Mouse (Mus musculus) embryonic facial prominence, embryonic 13.5 days (tissue): Measurements from ENCODE around the gene Olfr1180. TPM values are rescaled to one million over a fixed set of nuclear protein-coding genes. Genes with fewer than 3 reads are reported as not detected.
"Not testable (repeated sequence)": the region's sequence is repeated elsewhere in the genome, so short reads cannot be mapped to it uniquely, and the experiment has no call there.

Source experiments
- ATAC-seq: fragments of 200-750 bp; cut with Nextera tagmentation; 2 replicates; pipeline ENCODE4 v1.8.0; 2017; ENCODE audit warnings: low read depth; ENCODE audit not compliant: insufficient number of reproducible peaks, insufficient read depth, low FRiP score, low TSS enrichment
- H3K27ac ChIP-seq: fragments of 300-500 bp; sonication (generic); 2 replicates; pipeline ENCODE4 v1.5.1; 2015; ENCODE audit warnings: moderate library complexity, mild to moderate bottlenecking, inconsistent platforms
- H3K27me3 ChIP-seq: fragments of 300-500 bp; sonication (generic); 2 replicates; pipeline ENCODE4 v1.6.1; 2015; ENCODE audit warnings: mild to moderate bottlenecking, inconsistent platforms
- H3K36me3 ChIP-seq: fragments of 300-500 bp; sonication (generic); 2 replicates; pipeline ENCODE4 v1.6.1; 2015; ENCODE audit warnings: mild to moderate bottlenecking, inconsistent platforms
- H3K4me1 ChIP-seq: fragments of 300-500 bp; sonication (generic); 2 replicates; pipeline ENCODE4 v1.6.1; 2015; ENCODE audit warnings: inconsistent platforms
- H3K4me2 ChIP-seq: fragments of 300-500 bp; sonication (generic); 2 replicates; pipeline ENCODE4 v1.6.1; 2015; ENCODE audit warnings: moderate library complexity, mild to moderate bottlenecking, inconsistent platforms
- H3K4me3 ChIP-seq: fragments of 300-500 bp; sonication (generic); 2 replicates; pipeline ENCODE4 v1.5.1; 2015; ENCODE audit warnings: mild to moderate bottlenecking, inconsistent platforms
- H3K9ac ChIP-seq: fragments of 300-500 bp; sonication (generic); 2 replicates; pipeline ENCODE4 v1.6.1; 2015; ENCODE audit warnings: mild to moderate bottlenecking, inconsistent platforms
- H3K9me3 ChIP-seq: fragments of 300-500 bp; sonication (generic); 2 replicates; pipeline ENCODE4 v1.6.1; 2016; ENCODE audit warnings: inconsistent platforms
- WGBS: fragments of 180-500 bp; shearing (Covaris S2); methylation state at CpG from one replicate; pipeline ENCODE4 v1.1.7; 2015; ENCODE audit warnings: mixed read lengths; 5-methylcytosine and 5-hydroxymethylcytosine counted together
- polyA plus RNA-seq: library from polyadenylated mRNA; unstranded; fragments of >200 nt; fragmentation: Nextera tagmentation; extraction: Ambion mirVana; gene quantifications from 2 replicates; pipeline ENCODE4 v1.2.1, GENCODE M21; 2015

The Olfr1180 gene
- not detected in 2 replicates for polyA plus RNA-seq

DNA sequence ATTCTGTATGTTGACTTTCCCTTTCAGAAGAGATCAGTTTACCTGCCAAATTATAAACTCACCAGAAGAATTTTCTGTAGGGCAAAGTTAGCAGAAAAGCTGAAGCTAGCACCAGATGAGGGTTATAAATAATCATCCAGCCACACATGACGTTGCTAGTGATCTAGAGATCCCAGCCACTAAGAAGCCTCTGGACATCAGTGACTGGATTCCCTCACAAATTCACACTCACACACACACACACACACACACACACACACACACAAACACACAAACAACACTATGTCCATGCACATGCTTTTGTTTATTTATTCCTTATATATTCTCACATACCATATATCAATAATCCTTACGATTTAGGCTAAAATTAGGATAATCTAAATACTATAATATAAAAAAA lies at the start of gene Olfr1180:
Olfr1180 (minus strand) TSS at position 101 of the 400 bp plus-strand sequence.
- no peak within 1 kb of the TSS for H3K9ac ChIP-seq
- H3K9me3 ChIP-seq, result no peaks in the 10 kb centered on the region
- H3K4me2 ChIP-seq, result no peak within 1 kb of the TSS
- no peak for ATAC-seq
- 76% methylated on average over 2 of the region's 2 CpGs for WGBS
- no peaks in the 10 kb centered on the region for H3K36me3 ChIP-seq
- H3K27me3 ChIP-seq, result no peaks in the 10 kb centered on the region
- H3K4me1 ChIP-seq, result no peaks in the 10 kb centered on the region
- H3K27ac ChIP-seq, result no peak within 1 kb of the TSS
- H3K4me3 ChIP-seq, result no peak within 1 kb of the TSS

DNA sequence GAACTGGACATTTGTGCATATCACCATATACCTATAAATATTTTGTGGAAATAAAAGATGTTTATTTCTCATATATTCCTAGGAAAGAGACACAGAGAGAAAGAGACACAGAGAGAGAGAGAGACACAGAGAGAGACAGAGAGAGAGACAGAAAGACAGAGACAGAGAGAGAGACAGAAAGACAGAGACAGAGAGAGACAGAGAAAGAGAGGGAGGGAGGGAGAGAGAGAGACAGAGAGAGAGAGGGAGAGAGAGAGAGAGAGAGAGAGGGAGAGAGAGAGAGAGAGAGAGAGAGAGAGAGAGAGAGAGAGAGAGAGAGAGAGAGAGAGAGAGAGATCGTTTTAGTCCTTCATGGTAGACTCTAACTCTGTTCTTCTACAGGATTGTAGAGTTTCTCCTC lies 35.6 kb upstream of the Olfr1180 start, which contains the start of gene Olfr1183:
Olfr1183 (plus strand) TSS at position 301 of the 400 bp plus-strand sequence.
- H3K4me1 ChIP-seq, ATAC-seq, H3K4me3 ChIP-seq, H3K36me3 ChIP-seq, H3K27ac ChIP-seq, H3K4me2 ChIP-seq, H3K9ac ChIP-seq, H3K9me3 ChIP-seq, H3K27me3 ChIP-seq: not testable (repeated sequence)
- 74% methylated on average over 1 of the region's 1 CpGs for WGBS

DNA sequence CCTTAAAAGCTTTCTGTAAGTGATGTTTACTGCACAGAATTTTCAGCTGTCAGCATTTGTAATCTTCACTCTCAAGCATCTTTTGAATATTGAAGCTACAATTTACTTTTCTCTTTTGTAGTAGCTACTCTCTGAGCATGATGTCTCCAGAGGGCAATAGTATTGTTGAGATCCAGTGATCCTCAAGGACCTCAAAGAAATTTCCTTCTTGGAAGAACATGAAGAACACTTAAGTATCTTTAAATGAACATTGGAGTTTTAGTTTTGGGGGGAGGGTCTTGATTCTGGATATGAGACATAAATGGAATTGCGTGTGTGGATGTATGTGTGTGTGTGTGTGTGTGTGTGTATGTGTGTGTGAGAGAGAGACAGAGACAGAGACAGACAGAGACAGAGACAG lies 30.1 kb upstream of the Olfr1180 start, which contains the start of gene Gm13757:
Gm13757 (minus strand) TSS at position 101 of the 400 bp plus-strand sequence.
- H3K27me3 ChIP-seq, result no peaks in the 10 kb centered on the region
- no peaks in the 10 kb centered on the region for H3K36me3 ChIP-seq
- ATAC-seq, result no peak
- 81% methylated on average over 1 of the region's 1 CpGs for WGBS
- H3K9me3 ChIP-seq, result no peaks in the 10 kb centered on the region
- H3K27ac ChIP-seq, result no peak within 1 kb of the TSS
- H3K4me2 ChIP-seq, result no peak within 1 kb of the TSS
- no peak within 1 kb of the TSS for H3K4me3 ChIP-seq
- no peaks in the 10 kb centered on the region for H3K4me1 ChIP-seq
- H3K9ac ChIP-seq, result no peak within 1 kb of the TSS

DNA sequence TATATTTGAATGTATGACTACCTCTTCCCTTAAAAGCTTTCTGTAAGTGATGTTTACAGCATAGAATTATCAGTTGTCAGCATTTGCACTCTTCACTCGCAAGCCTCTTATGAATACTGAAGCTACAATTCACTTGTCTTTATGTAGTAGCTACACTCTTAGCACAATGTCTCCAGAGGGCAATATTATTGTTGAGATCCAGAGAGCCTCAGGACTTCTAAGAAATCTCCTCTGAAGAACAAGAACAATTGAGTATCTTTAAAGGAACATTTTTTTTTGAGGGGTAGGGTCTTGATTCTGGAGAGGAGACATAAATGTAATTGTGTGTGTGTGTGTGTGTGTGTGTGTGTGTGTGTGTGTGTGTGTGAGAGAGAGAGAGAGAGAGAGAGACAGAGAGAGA lies 7.1 kb upstream of the Olfr1180 start, which contains the start of gene Olfr1181:
Olfr1181 (minus strand) TSS at position 101 of the 400 bp plus-strand sequence.
- no peak for ATAC-seq
- H3K27ac ChIP-seq, result no peak within 1 kb of the TSS
- no peak within 1 kb of the TSS for H3K4me2 ChIP-seq
- no peaks in the 10 kb centered on the region for H3K36me3 ChIP-seq
- H3K9ac ChIP-seq, result no peak within 1 kb of the TSS
- no peak within 1 kb of the TSS for H3K4me3 ChIP-seq
- H3K4me1 ChIP-seq, result no peaks in the 10 kb centered on the region
- no peaks in the 10 kb centered on the region for H3K27me3 ChIP-seq
- H3K9me3 ChIP-seq, result no peaks in the 10 kb centered on the region
- WGBS, result 89% methylated on average over 1 of the region's 1 CpGs

DNA sequence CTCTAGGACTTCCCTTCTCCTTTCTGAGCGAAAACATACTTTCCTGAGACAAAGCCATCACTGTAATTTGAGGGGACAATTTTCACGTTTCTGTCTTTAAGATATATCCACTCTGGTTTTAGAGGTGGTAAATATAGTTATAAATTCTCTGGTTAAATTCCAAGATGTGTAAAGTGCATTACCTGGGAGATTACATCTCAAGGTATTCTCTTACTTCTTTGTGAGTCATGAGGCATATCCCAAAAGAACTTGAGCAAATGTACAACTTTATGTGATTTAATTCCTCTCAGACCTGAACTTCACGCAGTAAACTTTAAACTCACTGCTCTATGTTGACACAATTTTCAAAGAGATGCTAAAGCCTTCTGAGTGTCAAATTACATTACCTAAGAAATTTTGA lies 12.6 kb downstream of the Olfr1180 start, which contains the start of gene Olfr1179:
Olfr1179 (minus strand) TSS at position 101 of the 400 bp plus-strand sequence.
- Histone ChIP-seq H3K36me3 (no peaks in the 10 kb centered on the region), H3K4me3 (no peak within 1 kb of the TSS), H3K4me1 (no peaks in the 10 kb centered on the region), H3K9ac (no peak within 1 kb of the TSS), H3K27me3 (no peaks in the 10 kb centered on the region), H3K27ac (no peak within 1 kb of the TSS), H3K9me3 (no peaks in the 10 kb centered on the region), H3K4me2 (no peak within 1 kb of the TSS)
- no peak for ATAC-seq
- WGBS, result 72% methylated on average over 3 of the region's 3 CpGs

DNA sequence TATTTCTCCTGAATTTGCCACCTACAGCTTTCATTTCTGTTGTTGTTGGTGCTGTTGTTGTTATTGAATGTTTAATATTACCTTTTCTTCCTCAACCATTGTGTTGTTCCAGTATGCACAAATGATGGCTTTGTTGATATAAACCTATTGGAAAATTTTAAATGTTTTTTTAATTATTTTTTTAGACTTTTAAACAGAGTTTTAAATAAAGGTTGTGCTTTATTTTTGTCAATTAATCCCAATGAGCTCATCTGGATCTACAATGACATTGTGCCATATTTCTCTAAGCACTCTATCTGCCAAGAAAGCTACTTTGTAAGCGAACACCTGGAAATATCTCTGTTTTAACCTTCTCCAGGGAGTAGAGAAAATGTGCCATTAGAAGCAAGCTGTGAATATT lies 32.2 kb downstream of the Olfr1180 start, which contains the start of gene Olfr1178:
Olfr1178 (plus strand) TSS at position 301 of the 400 bp plus-strand sequence.
- Histone ChIP-seq H3K27ac (no peak within 1 kb of the TSS), H3K9ac (no peak within 1 kb of the TSS), H3K9me3 (no peaks in the 10 kb centered on the region), H3K4me2 (no peak within 1 kb of the TSS), H3K27me3 (no peaks in the 10 kb centered on the region), H3K36me3 (no peaks in the 10 kb centered on the region), H3K4me3 (no peak within 1 kb of the TSS), H3K4me1 (no peaks in the 10 kb centered on the region)
- 83% methylated on average over 1 of the region's 1 CpGs for WGBS
- no peak for ATAC-seq

Other genes starting within 250 kb of the Olfr1180 start
- not detected in 2 replicates for gene Olfr1168, start 237.3 kb downstream of the Olfr1180 start, polyA plus RNA-seq
- gene Olfr1170, start 190.8 kb downstream of the Olfr1180 start, polyA plus RNA-seq, result not detected in 2 replicates
- 0.06 TPM in 1 of 2 replicates, not detected in the other for gene Olfr1173, start 139.3 kb downstream of the Olfr1180 start, polyA plus RNA-seq
- not detected in 2 replicates for gene Olfr1174-ps, start 104.0 kb downstream of the Olfr1180 start, polyA plus RNA-seq
- gene Olfr1175-ps, start 91.9 kb downstream of the Olfr1180 start, polyA plus RNA-seq, result not detected in 2 replicates
- not detected in 2 replicates for gene Olfr1176, start 82.4 kb downstream of the Olfr1180 start, polyA plus RNA-seq
- gene Olfr1177-ps, start 72.7 kb downstream of the Olfr1180 start, polyA plus RNA-seq, result not detected in 2 replicates
- gene Olfr1178, start 32.1 kb downstream of the Olfr1180 start, polyA plus RNA-seq, result not detected in 2 replicates
- not detected in 2 replicates for gene Olfr1179, start 12.7 kb downstream of the Olfr1180 start, polyA plus RNA-seq
- not detected in 2 replicates for gene Olfr1181, start 7.0 kb upstream of the Olfr1180 start, polyA plus RNA-seq
- not detected in 2 replicates for gene Gm13757, start 30.0 kb upstream of the Olfr1180 start, polyA plus RNA-seq
- not detected in 2 replicates for gene Olfr1183, start 35.7 kb upstream of the Olfr1180 start, polyA plus RNA-seq
- gene Olfr1184, start 64.4 kb upstream of the Olfr1180 start, polyA plus RNA-seq, result not detected in 2 replicates
- not detected in 2 replicates for gene Olfr1185-ps1, start 74.2 kb upstream of the Olfr1180 start, polyA plus RNA-seq
- gene Olfr1186, start 99.4 kb upstream of the Olfr1180 start, polyA plus RNA-seq, result not detected in 2 replicates
- gene Olfr1188, start 137.8 kb upstream of the Olfr1180 start, polyA plus RNA-seq, result not detected in 2 replicates
- gene Olfr1189, start 167.3 kb upstream of the Olfr1180 start, polyA plus RNA-seq, result not detected in 2 replicates
- not detected in 2 replicates for gene Olfr1191-ps1, start 221.4 kb upstream of the Olfr1180 start, polyA plus RNA-seq
- not detected in 2 replicates for gene Olfr1192-ps1, start 229.4 kb upstream of the Olfr1180 start, polyA plus RNA-seq